Mouse (Mus musculus) mouse embryonic stem cell (cell line): ENCODE results near the gene Pip5k1c.

ENCODE experiments used
- in situ Hi-C, 2 experiments: fragments of 300-500 bp; cut with MboI; formaldehyde crosslinking; loops; 1 replicate in 1 of 2; 3 replicates in 1 of 2; pipeline ENCODE4 v1.14.3; 2019 to 2020; ENCODE audit warnings: low sequenced_read_pairs in 2 of 2, low pct_unique_long_range_greater_than_20kb in 1 of 2, mixed read lengths in 1 of 2; ENCODE audit not compliant: unreplicated experiment in 1 of 2

Pip5k1c gene

GRCm38 (mm10) chr10:81334324-81334723 is 41.6 kb downstream of the Pip5k1c start:
- in situ Hi-C loops: no loop called here

GRCm38 (mm10) chr10:81335393-81336340 is 42.9 kb downstream of the Pip5k1c start:
- in situ Hi-C loops: no loop called here

- in situ Hi-C loops: no loop called here
Measured at GRCm38 (mm10) chr10:81336558-81336957, 43.8 kb downstream of the Pip5k1c start.

- in situ Hi-C loops: loop anchor here (5.0 to 10.0 kb wide), 3 partner anchors 53 to 136 kb away; partner anchors contain the start of gene Nmrk2 (in 1 of the 2)
Measured at GRCm38 (mm10) chr10:81340551-81341332, 48.0 kb downstream of the Pip5k1c start.

- in situ Hi-C loops: loop anchor here (5.0 to 10.0 kb wide), 3 partner anchors 54 to 137 kb away; partner anchors contain the start of gene Nmrk2 (in 1 of the 2)
Measured at GRCm38 (mm10) chr10:81341333-81341949, 48.7 kb downstream of the Pip5k1c start.

GRCm38 (mm10) chr10:81342686-81343505 is 50.1 kb downstream of the Pip5k1c start, which contains the start of gene Gipc3:
TSS of gene Gipc3 (minus strand) at chr10:81343266.
- in situ Hi-C loops: loop anchor here (5.0 to 10.0 kb wide), 3 partner anchors 56 to 138 kb away; partner anchors contain the start of gene Nmrk2 (in 1 of the 2)

GRCm38 (mm10) chr10:81344421-81345161 is 51.8 kb downstream of the Pip5k1c start:
- in situ Hi-C loops: loop anchor here (5.0 to 10.0 kb wide), 3 partner anchors 57 to 140 kb away; partner anchors contain the start of gene Nmrk2 (in 1 of the 2)

GRCm38 (mm10) chr10:81345162-81345534 is 52.4 kb downstream of the Pip5k1c start:
- in situ Hi-C loops: loop anchor here in 1 of 2 experiments (10.0 kb wide), 2 partner anchors 60 to 140 kb away; partner anchors contain the start of gene Nmrk2

GRCm38 (mm10) chr10:81346453-81347067 is 53.8 kb downstream of the Pip5k1c start:
- in situ Hi-C loops: loop anchor here in 1 of 2 experiments (10.0 kb wide), 2 partner anchors 62 to 142 kb away; partner anchors contain the start of gene Nmrk2

GRCm38 (mm10) chr10:81349146-81349545 is 56.4 kb downstream of the Pip5k1c start:
- in situ Hi-C loops: loop anchor here in 1 of 2 experiments (10.0 kb wide), 2 partner anchors 64 to 144 kb away; partner anchors contain the start of gene Nmrk2

GRCm38 (mm10) chr10:81349961-81350350 is 57.2 kb downstream of the Pip5k1c start:
- in situ Hi-C loops: loop anchor here in 1 of 2 experiments (10.0 kb wide), 2 partner anchors 65 to 145 kb away; partner anchors contain the start of gene Nmrk2

- in situ Hi-C loops: no loop called here
Measured at GRCm38 (mm10) chr10:81350351-81351063, 57.7 kb downstream of the Pip5k1c start, which contains the start of gene Hmg20b. TSS of gene Hmg20b (minus strand) at chr10:81350480.

- in situ Hi-C loops: no loop called here
Measured at GRCm38 (mm10) chr10:81351678-81352291, 59.0 kb downstream of the Pip5k1c start.

- in situ Hi-C loops: no loop called here
Measured at GRCm38 (mm10) chr10:81354738-81355477, 62.1 kb downstream of the Pip5k1c start.

- in situ Hi-C loops: no loop called here
Measured at GRCm38 (mm10) chr10:81355533-81355932, 62.8 kb downstream of the Pip5k1c start.
